Mouse (Mus musculus) adrenal gland, adult 8-10 months (tissue): ENCODE measurements around the gene Scrn3. TPM values are rescaled to one million over a fixed set of nuclear protein-coding genes. Genes with fewer than 3 reads are reported as not detected.

Experiments used
- DNase-seq: peaks from one replicate; pipeline ENCODE4 v3.0.0; 2022
- total RNA-seq, 4 experiments: library from RNA; stranded (reverse); gene quantifications; 2 replicates each; pipeline ENCODE4 v1.2.4; 2022

The Scrn3 gene
- total RNA-seq, 4 experiments from 2014 or later, result 23.9 to 33.8 (median 30.1) TPM

GRCm38 (mm10) chr2:73275261-73276040 lies 37.0 kb upstream of the Scrn3 start:
- no peak for DNase-seq

DNA sequence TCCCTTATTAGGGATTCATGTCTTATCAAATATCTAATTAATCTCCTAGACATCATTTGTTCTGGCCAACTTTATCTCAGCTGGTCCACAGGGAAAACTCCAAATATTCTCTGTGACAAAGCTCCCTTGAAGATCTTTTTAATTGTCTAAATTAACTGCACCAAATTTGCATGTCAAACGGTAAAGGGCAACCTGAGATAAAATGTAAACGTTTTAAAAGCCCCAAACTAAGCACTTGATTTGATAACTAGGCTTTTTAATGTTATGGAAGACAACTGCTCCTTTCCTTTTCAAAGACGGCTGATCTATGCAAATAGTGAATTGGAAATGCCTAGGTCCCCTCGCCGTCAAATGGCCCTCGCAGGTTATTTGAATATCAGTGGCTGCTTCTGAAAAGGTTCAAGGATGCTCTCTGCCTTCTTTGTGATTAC lies 36.2 kb upstream of the Scrn3 start:
- no peak for DNase-seq

DNA sequence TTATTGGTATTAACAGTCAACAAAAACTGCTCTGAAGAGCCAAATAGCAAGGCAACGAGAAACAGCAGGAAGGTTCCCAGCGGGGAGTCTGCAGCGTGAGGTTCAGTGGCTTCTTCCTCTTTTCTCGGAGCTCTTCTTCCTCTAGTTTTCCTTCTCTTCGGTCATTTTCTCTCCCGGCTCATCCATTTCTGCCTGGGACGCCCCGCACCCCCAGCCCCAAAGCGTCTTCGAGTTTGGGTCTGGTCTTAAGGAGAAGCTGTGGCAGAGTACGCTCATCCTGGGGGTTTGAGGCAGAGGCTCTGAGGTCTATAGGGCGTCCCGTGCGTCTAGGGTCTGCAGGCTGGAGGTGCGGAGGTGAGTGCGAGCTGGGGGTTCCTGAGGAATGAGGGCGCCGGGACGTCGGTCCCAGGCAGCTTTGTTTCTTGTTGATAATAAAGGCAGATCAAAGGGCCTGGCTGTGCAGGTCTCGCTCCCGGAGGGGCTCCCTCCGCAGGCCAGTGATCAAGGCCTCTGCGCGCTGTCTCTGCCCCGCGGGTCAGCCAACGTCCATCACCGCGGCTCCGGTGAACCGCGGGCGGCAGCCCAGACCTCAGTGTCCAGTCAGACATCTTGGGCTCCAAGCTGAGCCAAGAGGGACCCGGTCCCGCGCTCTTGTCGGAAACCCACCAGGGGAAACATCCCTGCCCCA lies 35.2 kb upstream of the Scrn3 start:
- DNase-seq, result no peak

DNA sequence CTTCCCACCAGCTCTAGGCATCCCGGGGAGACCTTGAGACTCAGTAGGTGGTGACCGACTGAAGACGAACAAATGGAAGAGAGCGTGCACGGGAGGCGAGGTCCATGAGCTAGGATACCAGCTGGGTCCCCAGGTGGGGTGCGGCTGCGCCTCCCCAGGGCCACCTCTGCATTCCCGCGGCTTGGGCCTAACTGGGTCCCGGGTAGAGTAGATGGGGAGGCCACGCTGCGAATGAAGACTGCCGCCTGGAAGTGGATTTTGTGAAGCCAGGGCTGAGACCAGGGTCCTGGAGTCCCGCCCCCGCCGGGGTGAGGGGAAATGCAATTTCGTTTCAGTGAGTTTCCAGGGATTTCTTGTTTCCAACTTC lies 34.7 kb upstream of the Scrn3 start:
- no peak for DNase-seq

DNA sequence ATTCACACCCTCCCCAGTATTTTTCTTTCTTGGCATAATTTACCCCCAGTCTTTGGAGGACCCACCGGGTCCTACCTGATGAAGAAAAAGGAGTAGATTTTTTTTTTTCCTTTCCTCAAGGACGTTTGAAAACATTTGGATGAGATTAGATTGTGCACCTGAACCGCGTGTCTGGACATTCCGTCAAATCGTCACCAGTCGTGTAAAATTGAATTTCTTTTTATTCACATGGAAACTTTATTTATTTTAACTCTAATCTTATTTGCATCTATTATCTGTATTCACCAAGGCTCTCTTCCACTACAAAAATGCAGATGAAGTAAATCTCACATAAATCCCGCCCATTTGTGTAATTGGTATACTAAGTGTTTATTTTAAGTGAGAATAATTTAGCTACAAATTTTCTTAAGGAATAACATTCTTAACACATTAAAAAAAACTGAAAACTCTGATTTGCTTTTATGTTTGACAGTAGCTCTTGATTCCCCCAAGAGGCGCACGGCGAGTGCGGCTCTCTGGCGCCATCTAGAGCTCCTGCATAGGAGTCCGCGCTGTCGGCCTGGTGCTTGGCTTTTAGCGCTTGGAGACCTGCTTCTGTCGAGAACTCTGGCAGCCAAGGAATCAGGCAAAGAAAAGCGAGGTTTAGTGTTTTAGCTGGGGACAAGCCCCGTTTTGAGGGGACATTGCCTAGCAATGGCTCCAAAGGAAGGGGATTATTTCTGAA lies 34.1 kb upstream of the Scrn3 start:
- peak; percentile 73 for DNase-seq

- no peak for DNase-seq
These were observed 33.5 kb upstream of the Scrn3 start for GRCm38 (mm10) chr2:73278869-73279268.

GRCm38 (mm10) chr2:73279271-73280038 lies 32.9 kb upstream of the Scrn3 start:
- DNase-seq, result no peak

GRCm38 (mm10) chr2:73280356-73281047 lies 31.9 kb upstream of the Scrn3 start:
- no peak for DNase-seq

DNA sequence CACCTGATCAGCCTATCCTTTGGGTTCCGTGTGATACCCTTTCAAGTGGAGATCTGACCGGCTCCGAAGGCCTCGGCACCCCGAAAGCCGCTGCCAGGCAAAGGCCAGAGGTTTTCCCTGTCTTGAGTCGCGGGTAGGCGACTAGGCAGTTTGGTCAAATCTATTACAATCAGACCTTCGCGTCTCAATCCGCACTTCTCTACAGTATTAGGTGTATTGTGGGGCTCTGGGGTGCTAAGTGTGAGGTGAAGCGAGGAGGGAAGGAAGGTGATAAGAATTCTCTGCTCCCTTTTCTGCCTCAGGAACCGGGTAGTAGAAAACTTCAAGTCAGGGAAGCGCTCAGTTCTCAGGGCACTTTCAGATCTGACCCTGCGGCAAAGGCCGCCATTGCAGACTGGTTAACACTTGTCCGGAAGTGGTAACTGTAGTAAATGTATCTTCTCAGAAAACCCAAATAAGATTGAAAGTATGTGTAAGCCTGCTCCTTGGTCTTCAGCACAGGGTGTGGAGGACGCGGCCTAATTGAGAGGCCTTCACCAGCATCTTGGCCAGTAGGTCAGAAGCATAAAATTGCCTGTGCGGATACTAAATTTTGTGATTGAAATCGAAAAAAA lies 31.2 kb upstream of the Scrn3 start:
- no peak for DNase-seq

DNA sequence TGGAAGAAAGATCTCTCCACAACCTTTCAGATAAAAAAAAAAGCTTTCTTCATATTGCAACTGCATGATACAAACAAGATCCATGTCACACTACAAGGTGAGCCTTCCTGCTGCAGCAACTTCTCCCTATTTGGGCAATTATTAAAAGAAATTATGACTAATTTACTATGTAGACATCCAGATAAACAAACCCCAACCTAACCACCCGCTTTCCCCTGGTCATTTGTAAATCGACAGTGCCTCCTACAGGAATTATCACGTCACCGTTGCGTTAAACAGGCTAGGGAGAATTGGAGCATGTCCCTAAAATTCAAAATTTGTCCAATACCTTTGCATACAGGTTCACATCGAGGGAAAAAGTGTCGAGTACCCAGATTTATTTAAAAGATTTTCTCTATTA lies 30.7 kb upstream of the Scrn3 start:
- no peak for DNase-seq

DNA sequence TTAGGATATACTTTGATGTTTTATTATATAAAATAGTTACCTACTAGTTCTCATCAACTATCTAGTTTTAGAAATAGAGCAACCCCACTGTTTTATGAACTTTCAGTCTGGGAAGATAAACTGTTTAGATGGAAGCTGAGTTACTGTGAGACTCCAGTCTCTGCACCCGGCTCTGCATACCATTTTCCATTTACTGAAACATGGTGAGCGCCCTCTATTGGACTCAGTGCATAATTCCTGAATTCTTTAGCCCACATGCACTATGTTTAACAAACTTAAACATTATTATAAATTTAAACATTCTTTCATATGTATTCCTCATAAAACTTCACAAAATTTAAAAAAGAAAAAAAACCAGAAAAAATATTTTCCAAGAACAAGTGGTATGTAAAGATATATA lies 26.8 kb upstream of the Scrn3 start:
- no peak for DNase-seq

DNA sequence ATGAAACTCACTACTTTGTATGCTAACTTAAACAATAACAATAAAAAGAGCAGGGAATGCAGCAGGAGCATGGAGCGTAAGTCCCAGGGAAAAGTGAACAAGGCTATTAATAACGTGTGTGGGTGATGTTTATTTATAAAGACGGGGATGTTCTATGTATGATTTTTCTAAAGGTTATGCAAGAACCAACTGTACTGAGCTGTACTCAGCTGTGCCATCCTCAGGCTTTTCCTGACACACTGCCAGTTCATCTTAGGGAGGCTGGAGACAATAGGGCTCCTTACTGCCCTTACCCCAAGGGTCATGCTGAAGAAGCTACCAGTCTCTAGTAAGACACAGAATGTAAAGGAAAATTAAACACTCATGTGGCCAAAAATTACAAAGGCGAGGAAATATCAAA lies 21.3 kb upstream of the Scrn3 start:
- no peak for DNase-seq

GRCm38 (mm10) chr2:73295023-73295422 lies 17.4 kb upstream of the Scrn3 start:
- no peak for DNase-seq

DNA sequence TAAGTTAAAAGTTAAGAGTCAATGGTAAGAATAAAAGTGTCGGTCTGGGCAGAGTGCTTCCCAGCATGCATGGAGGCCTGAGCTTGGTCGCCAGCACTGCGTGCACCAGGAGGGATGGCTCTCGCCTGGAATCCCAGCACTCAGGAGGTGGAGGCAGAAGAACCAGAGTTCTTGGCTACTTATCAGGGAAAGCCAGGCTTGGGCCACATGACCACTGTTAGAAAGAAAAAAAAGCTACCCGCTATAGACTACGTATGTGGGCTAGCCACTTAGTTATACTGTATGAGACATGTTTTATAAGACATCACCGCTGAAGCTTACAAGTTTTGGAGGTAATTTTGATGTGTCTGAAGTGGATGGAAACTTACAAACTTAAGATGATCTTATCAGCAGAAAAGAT lies 14.2 kb upstream of the Scrn3 start:
- DNase-seq, result no peak

GRCm38 (mm10) chr2:73298841-73299240 lies 13.6 kb upstream of the Scrn3 start:
- DNase-seq, result no peak

- DNase-seq, result no peak
These were observed 10.4 kb upstream of the Scrn3 start for GRCm38 (mm10) chr2:73301979-73302378.

DNA sequence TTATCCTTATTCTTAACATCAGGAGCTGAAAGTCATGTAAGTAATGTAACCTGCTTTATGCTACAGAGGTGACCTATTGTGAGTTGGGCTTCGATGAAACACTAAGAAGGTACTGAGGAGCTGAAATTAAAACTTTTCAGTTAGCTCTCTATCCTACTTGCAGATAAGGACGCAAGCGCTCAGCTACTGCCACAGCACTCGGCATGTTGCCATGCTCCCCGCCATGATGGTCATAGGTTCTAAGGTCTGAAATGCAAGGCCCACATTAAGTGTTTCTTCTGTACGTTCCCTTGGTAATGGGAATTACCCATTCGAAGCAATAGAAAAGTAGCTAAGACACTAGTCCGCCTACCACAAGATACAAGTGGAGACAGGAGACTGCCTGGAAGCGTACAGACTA lies 9.7 kb upstream of the Scrn3 start:
- no peak for DNase-seq

GRCm38 (mm10) chr2:73304506-73304905 lies 7.9 kb upstream of the Scrn3 start:
- no peak for DNase-seq

DNA sequence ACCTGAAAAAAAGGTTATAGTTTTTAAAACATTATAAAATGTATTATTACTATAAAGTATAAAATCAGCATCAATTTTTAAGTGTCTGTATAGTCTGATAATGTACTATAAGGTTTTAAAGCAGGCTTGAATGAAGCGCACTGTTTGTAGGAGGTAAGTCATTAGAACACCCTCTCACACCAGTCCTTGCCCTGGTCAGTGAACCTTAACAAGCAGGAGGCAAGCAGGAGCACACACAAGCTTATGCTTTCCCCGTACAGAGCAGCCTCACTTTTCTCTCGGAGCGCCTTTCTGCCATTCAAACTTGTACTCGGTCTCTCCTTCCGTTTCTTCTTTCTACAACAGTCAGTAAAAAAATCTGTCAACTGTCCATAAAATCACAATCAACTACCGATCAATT lies 6.4 kb upstream of the Scrn3 start:
- DNase-seq, result no peak

DNA sequence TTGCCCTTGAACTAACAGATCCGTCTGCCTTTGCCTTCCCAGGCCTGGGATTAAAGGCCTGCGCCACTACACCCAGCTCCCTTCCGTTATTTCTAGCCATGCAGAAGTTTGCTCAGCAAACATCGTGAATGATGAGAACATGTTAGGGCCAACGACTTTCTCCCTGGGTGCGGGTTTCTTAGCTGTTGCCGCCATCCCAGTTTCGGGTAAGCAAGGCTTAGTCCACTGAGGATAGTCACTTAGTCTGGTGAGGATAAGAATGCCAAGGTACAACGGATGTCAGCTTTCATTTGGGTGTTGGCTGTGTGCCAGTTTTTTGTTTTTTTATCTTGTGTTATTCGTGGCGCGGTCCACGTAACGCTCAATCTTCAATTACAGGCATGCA lies 708 bp downstream of the Scrn3 start:
- DNase-seq, result peak; percentile 24

GRCm38 (mm10) chr2:73314311-73314710 lies 1.9 kb downstream of the Scrn3 start:
- no peak for DNase-seq

DNA sequence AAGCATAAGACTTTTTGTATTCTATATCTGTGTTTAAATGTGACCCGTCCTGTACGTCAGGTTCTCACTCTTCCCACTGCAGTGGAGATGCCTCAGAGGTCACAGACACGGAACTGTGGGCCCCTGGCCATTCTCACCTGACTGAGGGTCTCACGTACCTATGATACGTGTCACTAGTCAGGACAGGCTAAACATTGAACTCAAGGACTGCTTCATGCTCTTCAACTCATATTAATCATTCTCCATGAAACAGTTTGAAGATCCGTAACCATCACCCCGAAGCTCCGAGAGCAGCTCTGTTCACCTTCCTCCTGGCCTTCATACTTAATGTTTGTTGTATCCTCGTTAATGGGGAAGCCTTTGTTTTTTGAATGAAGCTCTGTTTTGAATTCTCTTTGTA lies 5.0 kb downstream of the Scrn3 start:
- no peak for DNase-seq
